9 mouse cellular contexts compared by ENCODE assay signal in genomic region chr17:27361362-27361761, GRCm38 (mm10).
A peak's percentile ranks its signal among the peaks of the same experiment; 100 is the strongest.
DNase-seq lines count a peak whose midpoint lies in the region; ATAC-seq and TF ChIP-seq lines count a peak whose summit lies in the region.
"Had no signal": no experiment of that assay in that cellular context is flagged by ENCODE, and none has a peak within 500 bp of the region (broad histone marks: within the 10 kb centered on the region; RNA-seq: fewer than 3 reads in every experiment).

No protein-coding gene starts in this region.

- H3K4me1 ChIP-seq in liver, embryonic 14.5 days (replicated peaks; ENCODE audit: control insufficient read depth in 2 of 2, insufficient read depth in 2 of 2, low read length in 1 of 2), result no peaks in the 10 kb centered on the region

- no peak overlapping the region for H3K4me2 ChIP-seq in liver, embryonic 14.5 days (ENCODE audit: low read depth)
- H3K4me2 ChIP-seq: limb, embryonic 13.5 days had no signal

- no peaks in the 10 kb centered on the region for H3K27me3 ChIP-seq in liver, embryonic 14.5 days (ENCODE audit: control insufficient read depth, insufficient read depth, low read length)
- H3K27me3 ChIP-seq: limb, embryonic 13.5 days had no signal

- ATAC-seq in liver, embryonic 14.5 days (ENCODE audit: insufficient read depth), result no peak

- no peak overlapping the region for H3K27ac ChIP-seq in liver, embryonic 14.5 days
- H3K27ac ChIP-seq: limb, embryonic 13.5 days had no signal

- peak; percentile 32 for DNase-seq in embryo, embryonic 10.5 days (ENCODE audit: low spot score)
- DNase-seq in embryo, embryonic 9.5 days (ENCODE audit: extremely low spot score), result no peak
- DNase-seq in liver, embryonic 14.5 days (ENCODE audit: low read depth in 3 of 3, low spot score in 3 of 3), result peak in 2 of 3 experiments; percentile 17 to 26
- no peak for DNase-seq in liver
- DNase-seq in brain, embryonic 18.5 days (ENCODE audit: low read depth, low spot score), result peak; percentile 47
- peak; percentile 2 for DNase-seq in large intestine, adult 2 months (ENCODE audit: low read depth, low spot score)
- no peak for DNase-seq in yolk sac, embryonic 10.5 days (ENCODE audit: low spot score)
- DNase-seq in spleen, postnatal 36 days (ENCODE audit: low spot score in 2 of 2), result no peak

- no peak for TF ChIP-seq EP300 in liver, embryonic 14.5 days (IDR thresholded peaks at IDR 0.05; ENCODE audit: low read depth)

- WGBS in liver, embryonic 14.5 days (ENCODE audit: insufficient replicate concordance), result 59% methylated on average over 2 of the region's 2 CpGs
- WGBS in large intestine, adult 2 months, result 79% methylated on average over 2 of the region's 2 CpGs

- H3K36me3 ChIP-seq in liver, embryonic 14.5 days (replicated peaks; ENCODE audit: control insufficient read depth, insufficient read depth, low read depth), result no peaks in the 10 kb centered on the region
- H3K36me3 ChIP-seq: limb, embryonic 13.5 days had no signal

- no peaks in the 10 kb centered on the region for H3K9me3 ChIP-seq in liver, embryonic 14.5 days (ENCODE audit: control insufficient read depth, low read length)
- H3K9me3 ChIP-seq: limb, embryonic 13.5 days had no signal

- TF ChIP-seq CTCF in liver, embryonic 14.5 days (IDR thresholded peaks at IDR 0.05; ENCODE audit: low read depth), result no peak

- H3K4me3 ChIP-seq in liver, embryonic 14.5 days (ENCODE audit: insufficient read depth in 1 of 2, low read depth in 2 of 2, low read length in 2 of 2), result no peak overlapping the region
- H3K4me3 ChIP-seq: limb, embryonic 13.5 days had no signal

- no peak overlapping the region for H3K9ac ChIP-seq in liver, embryonic 14.5 days (replicated peaks)
- H3K9ac ChIP-seq: limb, embryonic 13.5 days had no signal

Comparison
In these comparisons a context has a peak if more than half of its experiments do, and no peak if none do; other contexts are left out.
1. DNase-seq: peak in embryo, embryonic 10.5 days (single experiment), liver, embryonic 14.5 days (2 of 3), brain, embryonic 18.5 days (single experiment) and large intestine, adult 2 months (single experiment); none in embryo, embryonic 9.5 days (single experiment), liver (single experiment), yolk sac, embryonic 10.5 days (single experiment) and spleen, postnatal 36 days (0 of 2).